Mouse (Mus musculus) ES-Bruce4 (cell line): Measurements from ENCODE around the gene Mnat1. TPM values are rescaled to one million over a fixed set of nuclear protein-coding genes. Genes with fewer than 3 reads are reported as not detected.

Source experiments
- H3K27ac ChIP-seq: 2 replicates; pipeline ENCODE4 v1.5.1; 2012; ENCODE audit warnings: low read length, inconsistent platforms; ENCODE audit not compliant: insufficient read depth
- H3K27me3 ChIP-seq: 2 replicates; pipeline ENCODE4 v1.6.1; 2012; ENCODE audit warnings: mild to moderate bottlenecking, low read length, inconsistent platforms; ENCODE audit not compliant: control insufficient read depth, poor library complexity, insufficient read depth, severe bottlenecking
- H3K36me3 ChIP-seq: 2 replicates; pipeline ENCODE4 v1.6.1; 2012; ENCODE audit warnings: inconsistent platforms, mild to moderate bottlenecking, low read length, moderate library complexity; ENCODE audit not compliant: control insufficient read depth, poor library complexity, insufficient read depth, severe bottlenecking
- H3K4me1 ChIP-seq: one replicate; pipeline ENCODE4 v1.8.1; 2011; ENCODE audit warnings: low read length; ENCODE audit not compliant: control insufficient read depth, insufficient read depth
- H3K4me3 ChIP-seq: 2 replicates; pipeline ENCODE4 v1.5.1; 2011; ENCODE audit warnings: low read depth, mild to moderate bottlenecking, low read length
- H3K9ac ChIP-seq: 2 replicates; pipeline ENCODE4 v1.6.1; 2012; ENCODE audit warnings: low read depth, mild to moderate bottlenecking, inconsistent platforms; ENCODE audit not compliant: poor library complexity, severe bottlenecking
- H3K9me3 ChIP-seq: replicated peaks from 2 replicates; pipeline ENCODE4 v1.6.1; 2012; ENCODE audit warnings: mild to moderate bottlenecking, low read length, inconsistent platforms; ENCODE audit not compliant: control insufficient read depth, poor library complexity, insufficient read depth, severe bottlenecking
- CTCF ChIP-seq: IDR thresholded peaks from one replicate; pipeline ENCODE4 v1.8.1; 2011; ENCODE audit warnings: low read depth, low read length
- EP300 ChIP-seq: IDR thresholded peaks from 2 replicates; pipeline ENCODE4 v1.6.1; 2011; ENCODE audit warnings: low read depth, low read length; ENCODE audit not compliant: insufficient read depth
- POLR2A ChIP-seq: IDR thresholded peaks from one replicate; pipeline ENCODE4 v1.8.1; 2011; ENCODE audit warnings: low read length; ENCODE audit not compliant: insufficient read depth
- polyA plus RNA-seq: library from polyadenylated mRNA; stranded (reverse); fragments of >200 nt; gene quantifications from 2 replicates; pipeline ENCODE4 v1.2.4, GENCODE M21; 2011; ENCODE audit warnings: low read depth; ENCODE audit not compliant: missing spikeins, insufficient read depth, insufficient read length

Gene Mnat1
- polyA plus RNA-seq, 1 experiment, result 77.6 TPM

GRCm38 (mm10) chr12:73201587-73201986, 78.1 kb downstream of the Mnat1 start:
- no peaks in the 10 kb centered on the region for H3K9me3 ChIP-seq
- no peak overlapping the region for H3K4me3 ChIP-seq
- H3K27me3 ChIP-seq, result no peaks in the 10 kb centered on the region
- no peak overlapping the region for H3K27ac ChIP-seq
- TF ChIP-seq POLR2A (no peak), CTCF (no peak), EP300 (no peak)
- H3K4me1 ChIP-seq, result no peaks in the 10 kb centered on the region
- H3K36me3 ChIP-seq, result no peaks in the 10 kb centered on the region
- H3K9ac ChIP-seq, result no peak overlapping the region

DNA sequence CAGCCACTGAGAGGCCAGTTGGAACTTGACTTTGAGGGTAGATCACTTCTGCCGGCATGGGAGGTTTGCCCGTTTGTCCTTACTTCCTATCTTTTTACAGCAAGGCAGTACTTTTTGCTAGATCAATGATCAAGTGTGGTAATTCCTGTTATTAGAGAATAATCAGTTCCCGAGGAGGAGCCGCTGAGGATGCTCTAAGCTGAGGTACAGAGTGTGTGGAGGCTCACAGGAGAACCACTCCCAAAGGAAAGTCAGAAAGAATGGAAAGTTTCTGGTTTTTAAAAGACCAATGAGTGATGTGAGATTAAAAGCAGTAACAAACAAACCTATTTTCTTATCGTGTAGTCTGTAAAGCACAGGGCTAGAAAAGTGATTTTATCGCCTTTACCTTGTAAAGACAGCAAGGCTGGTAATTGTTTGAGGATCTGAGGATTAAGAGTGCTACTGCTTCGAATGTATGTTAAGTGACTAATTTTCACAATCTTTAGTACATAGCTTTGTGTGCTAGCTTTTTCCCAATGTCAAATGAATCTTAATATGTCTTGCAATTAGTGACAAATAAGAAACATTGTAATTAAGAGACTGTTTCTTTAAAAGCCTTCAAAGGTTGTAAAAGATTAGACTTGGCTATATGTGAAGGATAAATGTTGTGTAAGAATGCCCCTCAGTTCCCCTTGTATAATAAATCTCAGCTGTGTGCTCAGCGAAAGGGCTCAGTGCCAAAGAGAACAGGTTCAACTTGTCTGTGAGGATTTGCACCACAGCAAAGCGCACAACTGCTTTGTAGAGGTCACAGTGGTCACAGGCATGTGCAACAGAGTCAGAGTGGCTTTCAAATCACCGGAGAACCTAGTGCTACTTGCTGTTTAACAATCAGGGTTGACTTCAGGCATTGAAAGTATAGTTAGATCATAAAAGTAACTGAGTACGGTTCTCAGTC, 82.5 kb downstream of the Mnat1 start:
- Histone ChIP-seq H3K4me3 (no peak overlapping the region), H3K9me3 (no peaks in the 10 kb centered on the region), H3K27ac (no peak overlapping the region), H3K4me1 (no peaks in the 10 kb centered on the region), H3K9ac (no peak overlapping the region), H3K27me3 (no peaks in the 10 kb centered on the region), H3K36me3 (no peaks in the 10 kb centered on the region)
- TF ChIP-seq CTCF, result no peak
- TF ChIP-seq EP300, result no peak
- no peak for TF ChIP-seq POLR2A

DNA sequence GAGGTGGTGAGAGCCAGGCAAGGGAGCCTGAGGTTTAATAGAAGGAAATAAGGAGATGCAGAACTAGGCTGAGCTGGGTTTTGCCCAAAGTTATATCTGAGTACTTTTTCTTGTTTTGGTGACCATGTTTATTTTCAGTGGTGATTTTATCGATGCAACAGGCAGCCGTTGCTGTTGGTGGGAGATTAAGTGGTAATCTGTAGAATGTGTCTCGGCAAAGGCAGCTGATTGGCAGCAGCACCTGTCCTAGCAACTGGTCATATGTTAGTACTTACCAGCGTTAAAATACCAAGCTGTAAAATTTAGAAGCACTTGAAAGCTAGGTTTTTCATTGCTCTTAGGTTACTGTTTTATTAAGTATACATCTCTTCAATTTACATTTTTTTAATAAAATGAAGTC, 83.5 kb downstream of the Mnat1 start:
- Histone ChIP-seq H3K27ac (no peak overlapping the region), H3K4me1 (no peaks in the 10 kb centered on the region), H3K27me3 (no peaks in the 10 kb centered on the region), H3K9me3 (no peaks in the 10 kb centered on the region), H3K9ac (no peak overlapping the region), H3K36me3 (no peaks in the 10 kb centered on the region), H3K4me3 (no peak overlapping the region)
- TF ChIP-seq CTCF (no peak), POLR2A (no peak), EP300 (no peak)

- H3K27me3 ChIP-seq, result no peaks in the 10 kb centered on the region
- no peak overlapping the region for H3K27ac ChIP-seq
- no peaks in the 10 kb centered on the region for H3K4me1 ChIP-seq
- H3K9ac ChIP-seq, result no peak overlapping the region
- H3K36me3 ChIP-seq, result no peaks in the 10 kb centered on the region
- TF ChIP-seq POLR2A (no peak), EP300 (no peak), CTCF (no peak)
- H3K4me3 ChIP-seq, result no peak overlapping the region
- no peaks in the 10 kb centered on the region for H3K9me3 ChIP-seq
Observed at GRCm38 (mm10) chr12:73207461-73207860, 83.9 kb downstream of the Mnat1 start.

DNA sequence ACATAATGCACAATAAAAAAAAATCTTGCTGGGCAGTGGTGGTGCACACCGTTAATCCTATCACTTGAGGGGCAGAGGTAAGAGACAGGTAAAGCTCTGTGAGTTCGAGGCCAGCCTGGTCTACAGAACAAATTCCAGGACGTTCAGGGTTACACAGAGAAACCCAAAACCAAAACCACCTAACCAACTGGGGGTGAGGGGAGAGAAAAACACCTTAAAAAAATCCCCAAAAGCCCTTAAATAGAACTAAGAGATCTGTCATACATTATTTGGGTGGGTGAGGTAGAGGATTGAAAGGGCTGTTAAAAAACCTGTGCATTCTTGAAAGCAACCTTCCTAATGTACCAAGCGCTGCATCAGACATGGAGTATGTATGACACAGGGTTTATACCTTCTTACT, 85.0 kb downstream of the Mnat1 start:
- Histone ChIP-seq H3K4me3 (no peak overlapping the region), H3K4me1 (no peaks in the 10 kb centered on the region), H3K36me3 (no peaks in the 10 kb centered on the region), H3K27me3 (no peaks in the 10 kb centered on the region), H3K9me3 (no peaks in the 10 kb centered on the region), H3K9ac (no peak overlapping the region), H3K27ac (no peak overlapping the region)
- TF ChIP-seq POLR2A, result no peak
- TF ChIP-seq CTCF, result no peak
- TF ChIP-seq EP300, result no peak

DNA sequence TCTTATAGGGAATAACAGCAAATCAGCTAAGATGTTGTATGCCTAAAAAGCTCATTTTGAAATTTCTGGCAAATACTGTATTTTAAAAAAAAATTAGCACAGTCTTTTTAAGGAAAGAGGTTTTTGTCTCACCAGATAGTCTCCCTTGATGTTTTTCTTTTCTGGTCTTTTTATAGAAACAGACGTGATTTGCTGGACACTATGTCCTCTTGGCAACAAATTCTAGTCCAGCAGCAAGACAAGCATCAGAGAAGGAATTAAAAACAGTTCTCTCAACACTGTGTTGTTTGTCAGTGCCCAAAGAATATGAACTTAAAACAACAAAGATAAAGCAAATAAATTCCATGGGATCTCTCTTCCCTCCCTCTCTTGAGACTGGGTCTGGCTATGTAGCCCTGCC, 85.6 kb downstream of the Mnat1 start:
- H3K9ac ChIP-seq, result no peak overlapping the region
- H3K4me1 ChIP-seq, result no peaks in the 10 kb centered on the region
- no peaks in the 10 kb centered on the region for H3K36me3 ChIP-seq
- H3K4me3 ChIP-seq, result no peak overlapping the region
- H3K27ac ChIP-seq, result no peak overlapping the region
- H3K9me3 ChIP-seq, result no peaks in the 10 kb centered on the region
- no peaks in the 10 kb centered on the region for H3K27me3 ChIP-seq
- TF ChIP-seq EP300 (no peak), POLR2A (no peak), CTCF (no peak)
